Mouse (Mus musculus) ES-E14 (cell line): Measurements from ENCODE around the gene Nampt. TPM values are rescaled to one million over a fixed set of nuclear protein-coding genes. Genes with fewer than 3 reads are reported as not detected.

ENCODE experiments used
- DNase-seq: peaks from one replicate; pipeline ENCODE4 v3.0.0-alpha.2; 2013; ENCODE audit warnings: low read depth, low spot score
- H3K27ac ChIP-seq: 2 replicates; pipeline ENCODE4 v1.5.1; 2012; ENCODE audit warnings: low read depth, mild to moderate bottlenecking, low read length, moderate library complexity, mixed read lengths; ENCODE audit not compliant: poor library complexity, insufficient read depth, severe bottlenecking
- H3K36me3 ChIP-seq: 2 replicates; pipeline ENCODE4 v1.6.1; 2012; ENCODE audit warnings: mild to moderate bottlenecking, low read length, moderate library complexity, mixed read lengths; ENCODE audit not compliant: control insufficient read depth, poor library complexity, insufficient read depth, severe bottlenecking
- H3K4me1 ChIP-seq, 2 experiments: fragments of 150-350 bp in 1 of 2; sonication (generic) in 1 of 2; 2 replicates each; pipeline ENCODE4 v1.6.1; 2012; ENCODE audit warnings: low read length in 2 of 2, mild to moderate bottlenecking in 1 of 2, mixed read lengths in 1 of 2; ENCODE audit not compliant: control insufficient read depth in 2 of 2, insufficient read depth in 2 of 2, poor library complexity in 1 of 2
- H3K4me3 ChIP-seq, 2 experiments: fragments of 150-350 bp in 1 of 2; sonication (generic) in 1 of 2; 2 replicates each; pipeline ENCODE4 v1.5.1; 2012; ENCODE audit warnings: low read length in 2 of 2, low read depth in 1 of 2, mild to moderate bottlenecking in 1 of 2, mixed read lengths in 1 of 2; ENCODE audit not compliant: insufficient read depth in 1 of 2, poor library complexity in 1 of 2, severe bottlenecking in 1 of 2
- H3K9ac ChIP-seq: 2 replicates; pipeline ENCODE4 v1.6.1; 2012; ENCODE audit warnings: low read depth, mild to moderate bottlenecking, low read length, mixed read lengths; ENCODE audit not compliant: poor library complexity, insufficient read depth, severe bottlenecking
- H3K9me3 ChIP-seq: fragments of 150-350 bp; sonication (generic); 2 replicates; pipeline ENCODE4 v1.6.1; 2012; ENCODE audit warnings: low read depth, mild to moderate bottlenecking, low read length; ENCODE audit not compliant: control insufficient read depth, insufficient read depth
- CHD2 ChIP-seq: IDR thresholded peaks from 2 replicates; pipeline ENCODE4 v1.6.1; 2014; ENCODE audit warnings: mild to moderate bottlenecking, low read depth, low read length, inconsistent platforms
- HCFC1 ChIP-seq: IDR thresholded peaks from 2 replicates; pipeline ENCODE4 v1.6.1; 2012; ENCODE audit warnings: low read length, inconsistent platforms, borderline replicate concordance; ENCODE audit not compliant: insufficient read depth
- MAFK ChIP-seq: IDR thresholded peaks from 2 replicates; pipeline ENCODE4 v1.6.1; 2014; ENCODE audit warnings: mild to moderate bottlenecking, low read depth, low read length, inconsistent platforms; ENCODE audit not compliant: insufficient read depth
- ZC3H11A ChIP-seq: IDR thresholded peaks from 2 replicates; pipeline ENCODE4 v1.6.1; 2012; ENCODE audit warnings: low read depth, mild to moderate bottlenecking, inconsistent platforms, low read length, borderline replicate concordance
- ZNF384 ChIP-seq: IDR thresholded peaks from 2 replicates; pipeline ENCODE4 v1.6.1; 2012; ENCODE audit warnings: low read depth, low read length, inconsistent platforms
- in situ Hi-C, 2 experiments: fragments of 600-800 bp; cut with MboI; formaldehyde crosslinking; loops; one replicate each; pipeline ENCODE4 v1.15.1; 2025; ENCODE audit warnings: low sequenced_read_pairs in 2 of 2, inconsistent platforms in 1 of 2; ENCODE audit not compliant: unreplicated experiment in 2 of 2
- total RNA-seq: library from RNA; depleted of rRNA; stranded (reverse); fragments of 300-350 nt; gene quantifications from 2 replicates; pipeline ENCODE4 v1.2.3, GENCODE M21; 2012

Gene Nampt
- total RNA-seq, 1 experiment: 48.9 TPM

GRCm38 (mm10) chr12:32893212-32893611, 73.9 kb downstream of the Nampt start:
- Histone ChIP-seq H3K4me3 (no peak overlapping the region), H3K4me1 (peaks cover 0 to 3% of the 10 kb centered on the region in 2 experiments; a peak in 1 of 4 replicates), H3K36me3 (no peaks in the 10 kb centered on the region), H3K9me3 (no peaks in the 10 kb centered on the region), H3K27ac (no peak overlapping the region), H3K9ac (no peak overlapping the region)
- in situ Hi-C loops: loop anchor here in 1 of 2 experiments (25.0 kb wide), 1 partner anchor 256 kb away; no protein-coding TSS in a partner anchor
- DNase-seq: no peak
- TF ChIP-seq HCFC1: no peak
- no peak for TF ChIP-seq ZC3H11A
- TF ChIP-seq MAFK: no peak
- no peak for TF ChIP-seq ZNF384
- TF ChIP-seq CHD2: no peak

- Histone ChIP-seq H3K4me1 (peaks cover 0 to 3% of the 10 kb centered on the region in 2 experiments; a peak in 1 of 4 replicates), H3K27ac (no peak overlapping the region), H3K36me3 (no peaks in the 10 kb centered on the region), H3K9ac (no peak overlapping the region), H3K9me3 (no peaks in the 10 kb centered on the region), H3K4me3 (no peak overlapping the region)
- DNase-seq: no peak
- TF ChIP-seq CHD2 (no peak), HCFC1 (no peak), ZC3H11A (no peak), ZNF384 (no peak), MAFK (no peak)
- in situ Hi-C loops: loop anchor here (5.0 to 25.0 kb wide), 2 partner anchors 259 kb away; no protein-coding TSS in a partner anchor
Measured at GRCm38 (mm10) chr12:32895806-32896205, 76.5 kb downstream of the Nampt start.

GRCm38 (mm10) chr12:32896496-32896895, 77.2 kb downstream of the Nampt start:
- Histone ChIP-seq H3K36me3 (no peaks in the 10 kb centered on the region), H3K9me3 (no peaks in the 10 kb centered on the region), H3K9ac (no peak overlapping the region), H3K4me1 (peaks cover 0 to 3% of the 10 kb centered on the region in 2 experiments; a peak in 1 of 4 replicates), H3K27ac (no peak overlapping the region), H3K4me3 (no peak overlapping the region)
- in situ Hi-C loops: loop anchor here (5.0 to 25.0 kb wide), 2 partner anchors 259 kb away; no protein-coding TSS in a partner anchor
- no peak for DNase-seq
- TF ChIP-seq HCFC1 (no peak), CHD2 (no peak), ZC3H11A (no peak), ZNF384 (no peak), MAFK (no peak)

- Histone ChIP-seq H3K9ac (no peak overlapping the region), H3K9me3 (no peaks in the 10 kb centered on the region), H3K4me3 (no peak overlapping the region), H3K4me1 (peaks cover 0 to 3% of the 10 kb centered on the region in 2 experiments; a peak in 1 of 4 replicates), H3K36me3 (no peaks in the 10 kb centered on the region), H3K27ac (no peak overlapping the region)
- DNase-seq: peak; percentile 62
- in situ Hi-C loops: loop anchor here (5.0 to 25.0 kb wide), 2 partner anchors 260 kb away; no protein-coding TSS in a partner anchor
- TF ChIP-seq ZNF384: no peak
- no peak for TF ChIP-seq HCFC1
- TF ChIP-seq MAFK: no peak
- TF ChIP-seq ZC3H11A: peak; percentile 59; the same call in 1 of the 2 replicates
- TF ChIP-seq CHD2: no peak
Measured at GRCm38 (mm10) chr12:32897199-32898120, 78.1 kb downstream of the Nampt start.
